Mouse (Mus musculus) MEL (cell line): ENCODE results near the gene Ndc1. TPM values are rescaled to one million over a fixed set of nuclear protein-coding genes. Genes with fewer than 3 reads are reported as not detected.

Experiments
- DNase-seq: peaks from one replicate; pipeline ENCODE4 v3.0.0; 2011; ENCODE audit warnings: low read depth, low spot score
- H3K27ac ChIP-seq: 2 replicates; pipeline ENCODE4 v1.5.1; 2012; ENCODE audit warnings: low read depth, mild to moderate bottlenecking, control low read depth, low read length, moderate library complexity; ENCODE audit not compliant: control insufficient read depth
- H3K27me3 ChIP-seq, 2 experiments: fragments of 150-350 bp in 1 of 2; sonication (generic) in 1 of 2; 2 replicates each; pipeline ENCODE4 v1.6.1; 2012; ENCODE audit warnings: low read length in 2 of 2, mild to moderate bottlenecking in 2 of 2, improper control_type of control experiment in 1 of 2, moderate library complexity in 1 of 2; ENCODE audit not compliant: insufficient read depth in 2 of 2, control insufficient read depth in 1 of 2
- H3K36me3 ChIP-seq, 2 experiments: 2 replicates each; pipeline ENCODE4 v1.6.1; 2012 to 2014; ENCODE audit warnings: low read length in 2 of 2, improper control_type of control experiment in 1 of 2, inconsistent platforms in 1 of 2, mild to moderate bottlenecking in 1 of 2; ENCODE audit not compliant: insufficient read depth in 2 of 2, control insufficient read depth in 1 of 2
- H3K4me1 ChIP-seq, 2 experiments: fragments of 150-350 bp in 1 of 2; sonication (generic) in 1 of 2; 2 replicates each; pipeline ENCODE4 v1.6.1; 2012; ENCODE audit warnings: low read length in 2 of 2, improper control_type of control experiment in 1 of 2, mild to moderate bottlenecking in 1 of 2; ENCODE audit not compliant: insufficient read depth in 2 of 2, control insufficient read depth in 1 of 2
- H3K4me3 ChIP-seq, 2 experiments: fragments of 150-350 bp in 1 of 2; sonication (generic) in 1 of 2; 2 replicates each; pipeline ENCODE4 v1.5.1; 2012; ENCODE audit warnings: low read depth in 2 of 2, low read length in 2 of 2, mild to moderate bottlenecking in 2 of 2, moderate library complexity in 2 of 2, control low read depth in 1 of 2, improper control_type of control experiment in 1 of 2; ENCODE audit not compliant: control insufficient read depth in 1 of 2, insufficient read depth in 1 of 2
- H3K79me2 ChIP-seq: 2 replicates; pipeline ENCODE4 v1.6.1; 2012; ENCODE audit warnings: mild to moderate bottlenecking, low read length, moderate library complexity; ENCODE audit not compliant: control insufficient read depth, poor library complexity, insufficient read depth
- H3K9ac ChIP-seq: 2 replicates; pipeline ENCODE4 v1.6.1; 2012; ENCODE audit warnings: low read depth, mild to moderate bottlenecking, control low read depth, low read length, moderate library complexity; ENCODE audit not compliant: control insufficient read depth, poor library complexity, severe bottlenecking
- H3K9me3 ChIP-seq: fragments of 150-350 bp; sonication (generic); replicated peaks from 2 replicates; pipeline ENCODE4 v1.6.1; 2012; ENCODE audit warnings: mild to moderate bottlenecking, low read length, improper control_type of control experiment, moderate library complexity; ENCODE audit not compliant: insufficient read depth
- BHLHE40 ChIP-seq: IDR thresholded peaks from 2 replicates; pipeline ENCODE4 v1.6.1; 2012; ENCODE audit warnings: low read depth, mild to moderate bottlenecking, inconsistent platforms, low read length, improper control_type of control experiment, borderline replicate concordance
- CHD1 ChIP-seq: IDR thresholded peaks from 2 replicates; pipeline ENCODE4 v1.6.1; 2012; ENCODE audit warnings: low read depth, mild to moderate bottlenecking, inconsistent platforms, low read length, improper control_type of control experiment
- CHD2 ChIP-seq: IDR thresholded peaks from 2 replicates; pipeline ENCODE4 v1.6.1; 2011; ENCODE audit warnings: low read length, improper control_type of control experiment
- CTCF ChIP-seq, 3 experiments: IDR thresholded peaks in 2 of 3; conservative IDR thresholded peaks in 1 of 3; 2 replicates each; pipeline ENCODE4 v1.5.1; 2011 to 2012; ENCODE audit warnings: low read length in 3 of 3, low read depth in 2 of 3, mild to moderate bottlenecking in 2 of 3, improper control_type of control experiment in 1 of 3, inconsistent platforms in 1 of 3, mixed read lengths in 1 of 3, moderate library complexity in 1 of 3; ENCODE audit not compliant: control insufficient read depth in 1 of 3, insufficient read depth in 1 of 3, poor library complexity in 1 of 3, severe bottlenecking in 1 of 3
- GABPA ChIP-seq: IDR thresholded peaks from 2 replicates; pipeline ENCODE4 v1.6.1; 2012; ENCODE audit warnings: low read depth, mild to moderate bottlenecking, inconsistent platforms, low read length, improper control_type of control experiment, moderate library complexity
- GATA1 ChIP-seq: IDR thresholded peaks from 2 replicates; pipeline ENCODE4 v1.6.1; 2011; ENCODE audit warnings: low read depth, low read length, improper control_type of control experiment
- HCFC1 ChIP-seq: IDR thresholded peaks from 2 replicates; pipeline ENCODE4 v1.6.1; 2012; ENCODE audit warnings: low read depth, mild to moderate bottlenecking, inconsistent platforms, low read length, improper control_type of control experiment, moderate library complexity
- MAFK ChIP-seq: IDR thresholded peaks from 2 replicates; pipeline ENCODE4 v1.6.1; 2011; ENCODE audit warnings: low read depth, mild to moderate bottlenecking, low read length, improper control_type of control experiment, borderline replicate concordance
- MAZ ChIP-seq: IDR thresholded peaks from 2 replicates; pipeline ENCODE4 v1.6.1; 2012; ENCODE audit warnings: low read depth, mild to moderate bottlenecking, inconsistent platforms, low read length, improper control_type of control experiment
- MXI1 ChIP-seq: IDR thresholded peaks from 2 replicates; pipeline ENCODE4 v1.6.1; 2011; ENCODE audit warnings: mild to moderate bottlenecking, low read depth, low read length, improper control_type of control experiment
- MYB ChIP-seq: IDR thresholded peaks from 2 replicates; pipeline ENCODE4 v1.6.1; 2011; ENCODE audit warnings: mild to moderate bottlenecking, low read depth, low read length, improper control_type of control experiment
- MYC ChIP-seq: IDR thresholded peaks from 2 replicates; pipeline ENCODE4 v1.6.1; 2011; ENCODE audit warnings: low read depth, mild to moderate bottlenecking, low read length, improper control_type of control experiment, moderate library complexity
- NELFE ChIP-seq: IDR thresholded peaks from 2 replicates; pipeline ENCODE4 v1.6.1; 2011; ENCODE audit warnings: low read depth, low read length, improper control_type of control experiment
- POLR2AphosphoS2 ChIP-seq: IDR thresholded peaks from 2 replicates; pipeline ENCODE4 v1.6.1; 2011; ENCODE audit warnings: low read length, improper control_type of control experiment
- POLR2AphosphoS5 ChIP-seq: IDR thresholded peaks from 2 replicates; pipeline ENCODE4 v1.6.1; 2012; ENCODE audit warnings: low read depth, borderline replicate concordance, mild to moderate bottlenecking, inconsistent platforms, low read length, moderate library complexity, mixed read lengths
- RAD21 ChIP-seq: IDR thresholded peaks from 2 replicates; pipeline ENCODE4 v1.6.1; 2011; ENCODE audit warnings: mild to moderate bottlenecking, low read depth, low read length, improper control_type of control experiment
- RCOR1 ChIP-seq: IDR thresholded peaks from 2 replicates; pipeline ENCODE4 v1.6.1; 2012; ENCODE audit warnings: low read depth, mild to moderate bottlenecking, inconsistent platforms, low read length, improper control_type of control experiment
- SIN3A ChIP-seq: IDR thresholded peaks from 2 replicates; pipeline ENCODE4 v1.6.1; 2012; ENCODE audit warnings: low read length, improper control_type of control experiment, inconsistent platforms
- SMC3 ChIP-seq: IDR thresholded peaks from 2 replicates; pipeline ENCODE4 v1.6.1; 2011; ENCODE audit warnings: low read depth, low read length, improper control_type of control experiment
- TBP ChIP-seq: IDR thresholded peaks from 2 replicates; pipeline ENCODE4 v1.8.0; 2011; ENCODE audit warnings: low read depth, low read length, improper control_type of control experiment
- TCF12 ChIP-seq: IDR thresholded peaks from 2 replicates; pipeline ENCODE4 v1.6.1; 2014; ENCODE audit warnings: low read depth, mild to moderate bottlenecking, inconsistent platforms, low read length, improper control_type of control experiment, moderate library complexity
- USF1 ChIP-seq: IDR thresholded peaks from 2 replicates; pipeline ENCODE4 v1.6.1; 2014; ENCODE audit warnings: low read depth, mild to moderate bottlenecking, inconsistent platforms, low read length, improper control_type of control experiment, moderate library complexity
- ZC3H11A ChIP-seq: IDR thresholded peaks from 2 replicates; pipeline ENCODE4 v1.6.1; 2012; ENCODE audit warnings: low read depth, mild to moderate bottlenecking, inconsistent platforms, low read length, improper control_type of control experiment
- ZMIZ1 ChIP-seq: IDR thresholded peaks from 2 replicates; pipeline ENCODE4 v1.6.1; 2012; ENCODE audit warnings: low read depth, mild to moderate bottlenecking, inconsistent platforms, low read length, improper control_type of control experiment, moderate library complexity
- ZNF384 ChIP-seq: IDR thresholded peaks from 2 replicates; pipeline ENCODE4 v1.6.1; 2012; ENCODE audit warnings: low read depth, mild to moderate bottlenecking, inconsistent platforms, low read length, improper control_type of control experiment
- polyA plus RNA-seq, 2 experiments: library from polyadenylated mRNA; stranded (reverse) in 1 of 2; unstranded in 1 of 2; fragments of >175 nt in 1 of 2; fragments of >200 nt in 1 of 2; gene quantifications; 2 replicates each; pipeline versions ENCODE4 v1.2.1 to v1.2.4; 2012; ENCODE audit warnings: low replicate concordance in 2 of 2, low read depth in 1 of 2; ENCODE audit not compliant: insufficient read length in 2 of 2, insufficient read depth in 1 of 2, missing spikeins in 1 of 2
- total RNA-seq: library from RNA; depleted of rRNA; stranded (reverse); fragments of 300-350 nt; gene quantifications from 2 replicates; pipeline ENCODE4 v1.2.3, GENCODE M21; 2012

Gene Ndc1
- total and polyA plus RNA-seq, 3 experiments = 54.0 to 274 (median 57.2) TPM

DNA sequence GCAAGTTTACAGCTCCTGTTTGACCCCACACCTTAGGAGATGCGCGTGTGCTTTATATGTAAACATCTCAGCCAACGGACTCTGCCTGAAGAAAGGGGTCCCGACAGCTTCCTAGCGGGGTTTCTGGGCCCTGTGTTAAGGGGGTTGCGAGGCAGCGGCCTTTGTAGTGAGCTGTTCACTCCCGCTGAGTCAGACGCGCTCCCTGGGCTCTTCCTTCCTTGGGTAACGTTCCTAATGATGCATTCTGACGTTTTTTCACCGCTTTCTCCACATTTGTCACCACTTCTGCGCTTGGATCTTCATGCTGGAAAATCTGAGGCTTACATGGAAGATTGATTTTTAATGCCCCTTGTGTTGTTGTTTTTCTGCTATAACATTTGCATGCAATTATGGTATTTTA, 54.1 kb downstream of the Ndc1 start:
- TF ChIP-seq SIN3A (no peak), SMC3 (no peak)
- Histone ChIP-seq H3K79me2 (no peaks in the 10 kb centered on the region), H3K4me3 (no peak overlapping the region), H3K27me3 (no peaks in the 10 kb centered on the region), H3K9me3 (no peaks in the 10 kb centered on the region), H3K9ac (no peak overlapping the region), H3K4me1 (no peaks in the 10 kb centered on the region), H3K36me3 (no peaks in the 10 kb centered on the region), H3K27ac (no peak overlapping the region)
- DNase-seq = no peak

DNA sequence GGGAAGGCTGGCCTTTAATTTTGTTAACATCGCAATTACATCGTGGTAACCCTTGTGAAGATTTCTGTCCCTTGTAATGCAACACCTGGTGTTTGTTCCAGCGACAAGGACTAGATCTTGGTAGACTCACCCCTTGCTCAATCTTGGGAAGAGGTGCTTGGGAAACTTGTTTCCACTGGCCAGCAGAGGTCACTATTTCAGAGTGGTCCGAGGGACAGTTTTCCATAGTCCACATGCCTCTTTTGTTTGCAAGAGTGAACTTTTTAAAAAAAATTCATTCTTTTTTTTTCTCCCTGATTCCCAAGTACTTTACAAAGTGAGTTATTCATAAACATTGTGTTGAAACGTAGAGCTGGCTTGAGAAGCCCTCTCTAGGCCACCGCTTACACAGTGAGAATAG, 54.6 kb downstream of the Ndc1 start:
- no peak overlapping the region for H3K4me3 ChIP-seq
- H3K79me2 ChIP-seq = no peaks in the 10 kb centered on the region
- H3K4me1 ChIP-seq = no peaks in the 10 kb centered on the region
- H3K9me3 ChIP-seq = no peaks in the 10 kb centered on the region
- no peaks in the 10 kb centered on the region for H3K36me3 ChIP-seq
- no peaks in the 10 kb centered on the region for H3K27me3 ChIP-seq
- TF ChIP-seq RAD21 (peak; percentile 35), TBP (no peak), SIN3A (no peak), SMC3 (peak; percentile 56), CHD2 (no peak), HCFC1 (no peak), MYC (no peak), ZMIZ1 (no peak), POLR2AphosphoS5 (no peak), POLR2AphosphoS2 (no peak), CTCF (IDR thresholded peaks at IDR 0.05 in 2 of 3, conservative IDR thresholded peaks at IDR 0.05 in 1 of 3; ENCODE audit: control insufficient read depth in 1 of 3, insufficient read depth in 1 of 3, low read depth in 2 of 3, low read length in 3 of 3, poor library complexity in 1 of 3, severe bottlenecking in 1 of 3) (peak; percentile 44 to 52 (median 47)), MAZ (no peak), ZNF384 (no peak), CHD1 (no peak), BHLHE40 (no peak), ZC3H11A (0 out of 2 replicates have a peak, but pooled peaks have one; percentile 28), USF1 (no peak)
- DNase-seq = no peak
- H3K9ac ChIP-seq = no peak overlapping the region
- no peak overlapping the region for H3K27ac ChIP-seq

DNA sequence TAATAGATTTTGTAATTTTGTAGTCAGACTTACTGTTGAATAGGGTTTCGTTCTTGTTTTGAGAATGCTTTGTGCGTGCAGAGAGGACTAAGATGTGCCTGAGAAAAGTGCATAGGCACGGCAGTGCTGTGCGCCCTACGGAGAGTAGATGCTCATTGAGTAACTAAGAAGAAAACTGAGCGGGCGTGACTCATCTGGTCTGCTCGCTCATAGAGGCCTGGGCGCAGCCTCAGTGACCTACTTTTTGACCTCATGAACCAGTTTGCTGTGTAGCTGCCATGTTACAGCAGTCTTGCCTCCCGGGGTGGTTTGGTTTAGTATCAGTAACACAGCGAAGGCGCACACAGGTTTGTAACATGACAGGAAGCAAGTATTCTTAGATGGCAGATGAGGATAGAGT, 58.0 kb downstream of the Ndc1 start:
- H3K27ac ChIP-seq = no peak overlapping the region
- H3K4me3 ChIP-seq = no peak overlapping the region
- H3K9ac ChIP-seq = no peak overlapping the region
- no peaks in the 10 kb centered on the region for H3K79me2 ChIP-seq
- no peaks in the 10 kb centered on the region for H3K27me3 ChIP-seq
- TF ChIP-seq TBP (no peak), GABPA (no peak), CHD2 (no peak), POLR2AphosphoS5 (no peak), TCF12 (no peak), MYB (no peak), GATA1 (no peak), CHD1 (no peak), NELFE (no peak), RCOR1 (no peak), MXI1 (no peak), MAFK (no peak), MAZ (no peak)
- TF ChIP-seq, all 39 proteins: peak for 0
- no peaks in the 10 kb centered on the region for H3K4me1 ChIP-seq
- no peak for DNase-seq
- no peaks in the 10 kb centered on the region for H3K9me3 ChIP-seq
- H3K36me3 ChIP-seq = no peaks in the 10 kb centered on the region
